Mouse (Mus musculus) hindbrain, embryonic 15.5 days (tissue): ENCODE measurements around the gene Gnaq. TPM values are rescaled to one million over a fixed set of nuclear protein-coding genes. Genes with fewer than 3 reads are reported as not detected.

ENCODE experiments used
- ATAC-seq: fragments of 200-750 bp; cut with Nextera tagmentation; 2 replicates; pipeline ENCODE4 v1.8.0; 2017; ENCODE audit warnings: low read depth, moderate number of reproducible peaks, moderate TSS enrichment; ENCODE audit not compliant: low FRiP score
- H3K27ac ChIP-seq: fragments of 300-500 bp; sonication (generic); replicated peaks from 2 replicates; pipeline ENCODE4 v1.5.1; 2015; ENCODE audit warnings: mild to moderate bottlenecking, inconsistent platforms
- H3K27me3 ChIP-seq: fragments of 300-500 bp; sonication (generic); 2 replicates; pipeline ENCODE4 v1.6.1; 2015; ENCODE audit warnings: control low read depth, inconsistent platforms
- H3K36me3 ChIP-seq: fragments of 300-500 bp; sonication (generic); 2 replicates; pipeline ENCODE4 v1.6.1; 2015; ENCODE audit warnings: control low read depth, inconsistent platforms
- H3K4me1 ChIP-seq: fragments of 300-500 bp; sonication (generic); replicated peaks from 2 replicates; pipeline ENCODE4 v1.6.1; 2015; ENCODE audit warnings: control low read depth, inconsistent platforms
- H3K4me2 ChIP-seq: fragments of 300-500 bp; sonication (generic); 2 replicates; pipeline ENCODE4 v1.6.1; 2015; ENCODE audit warnings: moderate library complexity, mild to moderate bottlenecking, inconsistent platforms
- H3K4me3 ChIP-seq: fragments of 300-500 bp; sonication (generic); 2 replicates; pipeline ENCODE4 v1.5.1; 2015; ENCODE audit warnings: mild to moderate bottlenecking, inconsistent platforms
- H3K9ac ChIP-seq: fragments of 300-500 bp; sonication (generic); 2 replicates; pipeline ENCODE4 v1.6.1; 2015; ENCODE audit warnings: inconsistent platforms
- H3K9me3 ChIP-seq: fragments of 300-500 bp; sonication (generic); 2 replicates; pipeline ENCODE4 v1.6.1; 2016; ENCODE audit warnings: control low read depth, inconsistent platforms
- WGBS: fragments of 180-500 bp; shearing (Covaris S2); methylation state at CpG from one replicate; pipeline ENCODE4 v1.1.7; 2015; 5-methylcytosine and 5-hydroxymethylcytosine counted together
- polyA plus RNA-seq: library from polyadenylated mRNA; unstranded; fragments of >200 nt; fragmentation: Nextera tagmentation; extraction: Ambion mirVana; gene quantifications from 2 replicates; pipeline ENCODE4 v1.2.1, GENCODE M21; 2015

Gene Gnaq
- polyA plus RNA-seq, 1 experiment from 2014 or later, result 102 TPM

- H3K27ac ChIP-seq, result no peak overlapping the region
- no peaks in the 10 kb centered on the region for H3K27me3 ChIP-seq
- no peaks in the 10 kb centered on the region for H3K9me3 ChIP-seq
- WGBS, result 79% methylated on average over 6 of the region's 6 CpGs
- H3K4me2 ChIP-seq, result no peak overlapping the region
- no peak overlapping the region for H3K9ac ChIP-seq
- no peaks in the 10 kb centered on the region for H3K36me3 ChIP-seq
- no peak overlapping the region for H3K4me3 ChIP-seq
- ATAC-seq, result no peak
- no peaks in the 10 kb centered on the region for H3K4me1 ChIP-seq
Measured at GRCm38 (mm10) chr19:16403101-16403500, 270.5 kb downstream of the Gnaq start.

- ATAC-seq, result no peak
- no peak overlapping the region for H3K27ac ChIP-seq
- no peaks in the 10 kb centered on the region for H3K9me3 ChIP-seq
- H3K36me3 ChIP-seq, result no peaks in the 10 kb centered on the region
- no peak overlapping the region for H3K4me2 ChIP-seq
- no peaks in the 10 kb centered on the region for H3K4me1 ChIP-seq
- H3K4me3 ChIP-seq, result no peak overlapping the region
- WGBS, result 91% methylated on average over 1 of the region's 1 CpGs
- H3K27me3 ChIP-seq, result no peaks in the 10 kb centered on the region
- H3K9ac ChIP-seq, result no peak overlapping the region
Measured at GRCm38 (mm10) chr19:16407727-16408126, 275.1 kb downstream of the Gnaq start.

GRCm38 (mm10) chr19:16411302-16411701, 278.7 kb downstream of the Gnaq start:
- H3K36me3 ChIP-seq, result no peaks in the 10 kb centered on the region

GRCm38 (mm10) chr19:16418086-16418663, 285.5 kb downstream of the Gnaq start:
- H3K27ac ChIP-seq, result no peak overlapping the region
- H3K27me3 ChIP-seq, result no peaks in the 10 kb centered on the region
- no peaks in the 10 kb centered on the region for H3K4me1 ChIP-seq
- H3K9me3 ChIP-seq, result no peaks in the 10 kb centered on the region
- WGBS, result 92% methylated on average over 5 of the region's 5 CpGs
- no peak overlapping the region for H3K9ac ChIP-seq
- ATAC-seq, result no peak
- no peak overlapping the region for H3K4me2 ChIP-seq
- no peaks in the 10 kb centered on the region for H3K36me3 ChIP-seq
- H3K4me3 ChIP-seq, result no peak overlapping the region

More at GRCm38 (mm10) chr19:16411302-16411701, 278.7 kb downstream of the Gnaq start:
- Histone ChIP-seq H3K4me2 (no peak overlapping the region), H3K4me1 (no peaks in the 10 kb centered on the region), H3K4me3 (no peak overlapping the region), H3K9me3 (no peaks in the 10 kb centered on the region), H3K27ac (no peak overlapping the region), H3K9ac (no peak overlapping the region), H3K27me3 (no peaks in the 10 kb centered on the region)
- no peak for ATAC-seq

- 69% methylated on average over 2 of the region's 2 CpGs for WGBS
- no peak overlapping the region for H3K27ac ChIP-seq
Measured at GRCm38 (mm10) chr19:16425596-16425995, 293.0 kb downstream of the Gnaq start.

GRCm38 (mm10) chr19:16431368-16431767, 298.7 kb downstream of the Gnaq start:
- H3K36me3 ChIP-seq, result no peaks in the 10 kb centered on the region
- 66% methylated on average over 8 of the region's 8 CpGs for WGBS
- H3K27me3 ChIP-seq, result peaks cover 16% of the 10 kb centered on the region
- H3K4me1 ChIP-seq, result peaks cover 14% of the 10 kb centered on the region
- H3K4me3 ChIP-seq, result no peak overlapping the region
- H3K27ac ChIP-seq, result no peak overlapping the region
- no peak for ATAC-seq
- no peaks in the 10 kb centered on the region for H3K9me3 ChIP-seq
- no peak overlapping the region for H3K9ac ChIP-seq
- no peak overlapping the region for H3K4me2 ChIP-seq

More at GRCm38 (mm10) chr19:16425596-16425995, 293.0 kb downstream of the Gnaq start:
- Histone ChIP-seq H3K4me1 (no peaks in the 10 kb centered on the region), H3K4me2 (no peak overlapping the region), H3K9me3 (no peaks in the 10 kb centered on the region), H3K27me3 (no peaks in the 10 kb centered on the region), H3K36me3 (no peaks in the 10 kb centered on the region), H3K4me3 (no peak overlapping the region), H3K9ac (no peak overlapping the region)
- no peak for ATAC-seq

- H3K4me2 ChIP-seq, result peak overlapping the region; percentile 56
- 22% methylated on average over 9 of the region's 9 CpGs for WGBS
- H3K27me3 ChIP-seq, result peaks cover 35% of the 10 kb centered on the region
Measured at GRCm38 (mm10) chr19:16434879-16435278, 302.2 kb downstream of the Gnaq start.

GRCm38 (mm10) chr19:16435531-16436231, 303.1 kb downstream of the Gnaq start, which contains the start of gene Gna14:
Gna14 (plus strand) TSS chr19:16435762.
- H3K27me3 ChIP-seq, result peaks cover 35% of the 10 kb centered on the region
- no peaks in the 10 kb centered on the region for H3K36me3 ChIP-seq
- no peaks in the 10 kb centered on the region for H3K9me3 ChIP-seq
- peak; percentile 63 for ATAC-seq
- peak within 1 kb of the TSS; percentile 56 for H3K4me2 ChIP-seq
- WGBS, result 2% methylated on average over 27 of the region's 27 CpGs
- H3K27ac ChIP-seq, result no peak within 1 kb of the TSS
- peaks cover 20% of the 10 kb centered on the region for H3K4me1 ChIP-seq
- H3K4me3 ChIP-seq, result peak within 1 kb of the TSS; percentile 31
- 0 out of 2 replicates have a peak within 1 kb of the TSS, but pooled peaks have one; percentile 2 for H3K9ac ChIP-seq

More at GRCm38 (mm10) chr19:16434879-16435278, 302.2 kb downstream of the Gnaq start:
- Histone ChIP-seq H3K4me1 (peaks cover 20% of the 10 kb centered on the region), H3K27ac (no peak overlapping the region), H3K36me3 (no peaks in the 10 kb centered on the region), H3K9me3 (no peaks in the 10 kb centered on the region), H3K4me3 (peak overlapping the region; percentile 31), H3K9ac (no peak overlapping the region)
- no peak for ATAC-seq

- H3K27me3 ChIP-seq, result peaks cover 35% of the 10 kb centered on the region
- H3K27ac ChIP-seq, result no peak overlapping the region
- 0 out of 2 replicates have a peak overlapping the region, but pooled peaks have one; percentile 2 for H3K9ac ChIP-seq
- no peaks in the 10 kb centered on the region for H3K9me3 ChIP-seq
- 3% methylated on average over 61 of the region's 61 CpGs for WGBS
- H3K4me3 ChIP-seq, result peak overlapping the region; percentile 31
- peak overlapping the region; percentile 56 for H3K4me2 ChIP-seq
- peaks cover 20% of the 10 kb centered on the region for H3K4me1 ChIP-seq
- peak; percentile 43; the same call in 1 of the 2 replicates for ATAC-seq
- no peaks in the 10 kb centered on the region for H3K36me3 ChIP-seq
Measured at GRCm38 (mm10) chr19:16436335-16437169, 303.9 kb downstream of the Gnaq start.
